Mouse (Mus musculus) kidney, embryonic 16.5 days (tissue): Measurements from ENCODE around the gene Snai1. TPM values are rescaled to one million over a fixed set of nuclear protein-coding genes. Genes with fewer than 3 reads are reported as not detected.

Experiments used
- ATAC-seq: fragments of 200-750 bp; cut with Nextera tagmentation; 2 replicates; pipeline ENCODE4 v1.8.0; 2017; ENCODE audit warnings: moderate TSS enrichment; ENCODE audit not compliant: low FRiP score, low TSS enrichment
- H3K27ac ChIP-seq: fragments of 300-500 bp; sonication (generic); 2 replicates; pipeline ENCODE4 v1.5.1; 2014; ENCODE audit warnings: low read length
- H3K27me3 ChIP-seq: fragments of 300-500 bp; sonication (generic); 2 replicates; pipeline ENCODE4 v1.6.1; 2014; ENCODE audit warnings: low read length, control low read depth, mixed read lengths; ENCODE audit not compliant: insufficient read depth
- H3K36me3 ChIP-seq: fragments of 300-500 bp; sonication (generic); 2 replicates; pipeline ENCODE4 v1.6.1; 2014; ENCODE audit warnings: low read length, control low read depth, mixed read lengths; ENCODE audit not compliant: insufficient read depth
- H3K4me1 ChIP-seq: fragments of 300-500 bp; sonication (generic); 2 replicates; pipeline ENCODE4 v1.6.1; 2014; ENCODE audit warnings: low read length, control low read depth, mixed read lengths; ENCODE audit not compliant: insufficient read depth
- H3K4me2 ChIP-seq: fragments of 300-500 bp; sonication (generic); replicated peaks from 2 replicates; pipeline ENCODE4 v1.6.1; 2014; ENCODE audit warnings: low read depth, low read length
- H3K4me3 ChIP-seq: fragments of 300-500 bp; sonication (generic); 2 replicates; pipeline ENCODE4 v1.5.1; 2014; ENCODE audit warnings: mild to moderate bottlenecking, low read length
- H3K9ac ChIP-seq: fragments of 300-500 bp; sonication (generic); replicated peaks from 2 replicates; pipeline ENCODE4 v1.6.1; 2014; ENCODE audit warnings: low read length
- H3K9me3 ChIP-seq: fragments of 300-500 bp; sonication (generic); 2 replicates; pipeline ENCODE4 v1.6.1; 2016; ENCODE audit warnings: low read length, control low read depth
- WGBS: fragments of 180-500 bp; shearing (Covaris S2); extraction: QIAGEN DNeasy Blood & Tissue Kit; methylation state at CpG from one replicate; pipeline ENCODE4 v1.1.7; 2014; 5-methylcytosine and 5-hydroxymethylcytosine counted together
- polyA plus RNA-seq: library from polyadenylated mRNA; unstranded; fragments of >200 nt; fragmentation: Nextera tagmentation; extraction: Ambion mirVana; gene quantifications from 2 replicates; pipeline ENCODE4 v1.2.1, GENCODE M21; 2015

Snai1 gene
- polyA plus RNA-seq, 1 experiment from 2014 or later = 40.8 TPM

DNA sequence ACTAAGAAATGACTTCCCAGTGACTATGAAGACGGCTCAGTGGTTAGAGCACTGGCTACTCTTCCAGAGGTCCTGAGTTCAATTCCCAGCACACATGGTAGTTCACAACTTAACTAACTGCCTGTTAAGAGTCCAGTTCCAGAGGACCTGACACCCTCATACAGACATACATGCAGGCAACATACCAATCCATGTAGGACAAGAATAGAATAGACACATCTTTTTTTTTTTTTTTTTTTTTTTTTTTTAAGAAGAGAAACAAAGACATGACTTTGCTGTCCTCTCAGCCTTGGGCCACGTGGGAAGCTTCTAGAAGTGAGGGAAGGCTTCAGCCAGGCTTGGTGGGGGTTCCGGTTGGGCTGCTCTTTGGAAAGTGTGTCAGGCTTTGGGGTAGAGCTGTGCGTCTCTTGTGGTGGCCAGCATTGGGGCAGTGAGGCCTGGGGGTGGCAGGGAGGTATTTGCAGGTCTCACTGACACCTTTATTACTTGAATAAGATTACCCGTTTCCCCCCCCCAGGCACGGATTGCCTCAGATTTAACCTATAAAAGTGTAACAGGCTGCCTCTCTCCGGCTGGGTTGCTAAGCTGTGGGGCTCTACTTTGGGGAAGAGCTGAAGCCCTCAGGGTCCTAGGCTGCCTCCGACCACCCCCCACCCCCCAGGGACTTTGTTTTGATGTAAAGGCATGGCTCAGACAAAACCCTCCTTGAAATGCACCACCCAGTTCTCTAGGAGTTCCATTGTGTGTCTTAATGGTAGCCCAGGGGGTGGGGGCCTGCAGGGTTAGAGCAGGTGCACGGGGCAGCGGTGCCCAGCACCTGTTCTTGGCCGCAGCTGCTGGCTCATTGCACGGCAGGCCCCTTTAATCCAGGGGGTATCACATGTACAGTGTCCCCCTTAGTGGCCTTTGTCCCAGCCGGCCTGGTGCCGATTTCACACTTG, 1.8 kb downstream of the Snai1 start:
- ATAC-seq = no peak
- Histone ChIP-seq H3K4me1 (peaks cover 64% of the 10 kb centered on the region), H3K36me3 (peaks cover 9% of the 10 kb centered on the region; the same call in 1 of the 2 replicates), H3K4me3 (peak overlapping the region; percentile 69), H3K9me3 (no peaks in the 10 kb centered on the region), H3K9ac (peak overlapping the region; percentile 78), H3K27me3 (peaks cover 19% of the 10 kb centered on the region), H3K27ac (peak overlapping the region; percentile 66), H3K4me2 (peak overlapping the region; percentile 96)
- 19% methylated on average over 14 of the region's 14 CpGs for WGBS

DNA sequence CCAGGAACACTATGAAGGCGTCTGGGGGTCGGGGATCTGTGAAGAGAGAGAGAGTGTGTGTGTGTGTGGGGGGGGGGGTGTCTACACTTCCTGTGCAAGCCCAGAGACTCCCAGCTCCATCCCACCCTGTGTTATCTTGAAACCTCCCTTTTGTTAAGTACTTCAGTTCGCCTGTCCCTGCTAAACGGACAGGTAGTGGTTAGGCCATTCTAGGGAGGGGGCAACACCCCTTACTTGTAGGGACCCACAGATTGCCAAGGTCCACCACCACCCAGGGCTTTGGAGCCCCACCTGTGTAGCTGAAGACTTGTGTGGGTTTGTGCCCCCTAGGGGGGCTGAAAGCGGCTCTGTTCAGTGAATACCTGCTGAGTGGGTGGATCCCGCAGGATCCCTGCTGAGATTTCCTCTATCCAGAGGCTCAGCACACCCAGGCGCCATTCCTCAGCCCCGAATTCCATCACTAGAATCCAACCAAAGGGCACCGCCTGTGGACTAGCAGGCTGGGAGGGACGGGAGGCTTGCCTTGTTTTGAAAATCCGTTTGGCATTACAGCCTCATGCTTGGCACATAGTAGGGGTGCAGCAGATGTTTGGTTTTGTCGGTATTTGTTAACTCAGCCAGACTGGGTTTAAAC, 2.6 kb downstream of the Snai1 start:
- WGBS = 30% methylated on average over 12 of the region's 12 CpGs

GRCm38 (mm10) chr2:167541324-167541723, 3.3 kb downstream of the Snai1 start:
- Histone ChIP-seq H3K36me3 (peaks cover 9% of the 10 kb centered on the region; the same call in 1 of the 2 replicates), H3K4me3 (peak overlapping the region; percentile 69), H3K9me3 (no peaks in the 10 kb centered on the region), H3K27me3 (peaks cover 16% of the 10 kb centered on the region), H3K4me2 (peak overlapping the region; percentile 96), H3K27ac (peak overlapping the region; percentile 66), H3K4me1 (peaks cover 68% of the 10 kb centered on the region), H3K9ac (peak overlapping the region; percentile 78)
- ATAC-seq = no peak
- 16% methylated on average over 6 of the region's 6 CpGs for WGBS

More for the DNA sequence above, 2.6 kb downstream of the Snai1 start:
- H3K4me1 ChIP-seq = peaks cover 64% of the 10 kb centered on the region
- H3K9me3 ChIP-seq = no peaks in the 10 kb centered on the region
- H3K9ac ChIP-seq = peak overlapping the region; percentile 78
- H3K27ac ChIP-seq = peak overlapping the region; percentile 66
- peak overlapping the region; percentile 69 for H3K4me3 ChIP-seq
- H3K36me3 ChIP-seq = peaks cover 9% of the 10 kb centered on the region; the same call in 1 of the 2 replicates
- peak overlapping the region; percentile 96 for H3K4me2 ChIP-seq
- no peak for ATAC-seq
- peaks cover 19% of the 10 kb centered on the region for H3K27me3 ChIP-seq

GRCm38 (mm10) chr2:167541761-167542160, 3.8 kb downstream of the Snai1 start:
- 78% methylated on average over 12 of the region's 12 CpGs for WGBS
- Histone ChIP-seq H3K36me3 (peaks cover 9% of the 10 kb centered on the region; the same call in 1 of the 2 replicates), H3K9ac (peak overlapping the region; percentile 78), H3K4me3 (peak overlapping the region; percentile 69), H3K27ac (peak overlapping the region; percentile 66), H3K4me2 (peak overlapping the region; percentile 96), H3K4me1 (peaks cover 72% of the 10 kb centered on the region), H3K27me3 (peaks cover 12% of the 10 kb centered on the region), H3K9me3 (no peaks in the 10 kb centered on the region)
- no peak for ATAC-seq

GRCm38 (mm10) chr2:167542361-167542760, 4.4 kb downstream of the Snai1 start:
- WGBS = 55% methylated on average over 4 of the region's 4 CpGs
- Histone ChIP-seq H3K4me1 (peaks cover 71% of the 10 kb centered on the region), H3K9me3 (no peaks in the 10 kb centered on the region), H3K9ac (peak overlapping the region; percentile 78; the same call in 1 of the 2 replicates), H3K4me3 (peak overlapping the region; percentile 69), H3K4me2 (peak overlapping the region; percentile 96), H3K36me3 (peaks cover 9% of the 10 kb centered on the region; the same call in 1 of the 2 replicates), H3K27ac (peak overlapping the region; percentile 98), H3K27me3 (peaks cover 7% of the 10 kb centered on the region; the same call in 1 of the 2 replicates)
- no peak for ATAC-seq

GRCm38 (mm10) chr2:167543121-167544003, 5.4 kb downstream of the Snai1 start:
- peaks cover 63% of the 10 kb centered on the region for H3K4me1 ChIP-seq
- H3K9ac ChIP-seq = peak overlapping the region; percentile 58
- ATAC-seq = no peak
- H3K27ac ChIP-seq = peak overlapping the region; percentile 98
- peaks cover 9% of the 10 kb centered on the region; the same call in 1 of the 2 replicates for H3K36me3 ChIP-seq
- H3K4me2 ChIP-seq = peak overlapping the region; percentile 96
- H3K4me3 ChIP-seq = no peak overlapping the region; the same call in 1 of the 2 replicates
- H3K9me3 ChIP-seq = no peaks in the 10 kb centered on the region
- 0 out of 2 replicates have a peak, but pooled peaks cover 5% of the 10 kb centered on the region for H3K27me3 ChIP-seq
- 18% methylated on average over 16 of the region's 16 CpGs for WGBS

GRCm38 (mm10) chr2:167544004-167544356, 6.0 kb downstream of the Snai1 start:
- H3K4me2 ChIP-seq = 0 out of 2 replicates have a peak overlapping the region, but pooled peaks have one; percentile 96
- peaks cover 8% of the 10 kb centered on the region; the same call in 1 of the 2 replicates for H3K36me3 ChIP-seq
- peak; percentile 71 for ATAC-seq
- no peaks in the 10 kb centered on the region for H3K9me3 ChIP-seq
- H3K27me3 ChIP-seq = 0 out of 2 replicates have a peak, but pooled peaks cover 2% of the 10 kb centered on the region
- peak overlapping the region; percentile 98 for H3K27ac ChIP-seq
- WGBS = 4% methylated on average over 4 of the region's 4 CpGs
- peaks cover 62% of the 10 kb centered on the region for H3K4me1 ChIP-seq
- H3K4me3 ChIP-seq = no peak overlapping the region
- peak overlapping the region; percentile 58 for H3K9ac ChIP-seq

GRCm38 (mm10) chr2:167544456-167544855, 6.5 kb downstream of the Snai1 start:
- no peaks in the 10 kb centered on the region for H3K9me3 ChIP-seq
- WGBS = 48% methylated on average over 5 of the region's 5 CpGs
- no peak overlapping the region for H3K4me3 ChIP-seq
- peak; percentile 57 for ATAC-seq
- peak overlapping the region; percentile 98 for H3K27ac ChIP-seq
- peak overlapping the region; percentile 58 for H3K9ac ChIP-seq
- peaks cover 60% of the 10 kb centered on the region for H3K4me1 ChIP-seq
- H3K4me2 ChIP-seq = no peak overlapping the region
- H3K27me3 ChIP-seq = no peaks in the 10 kb centered on the region
- H3K36me3 ChIP-seq = peaks cover 7% of the 10 kb centered on the region; the same call in 1 of the 2 replicates
